Mouse (Mus musculus) olfactory bulb, adult 2 months (tissue): ENCODE data around the gene Cdkl2.

ENCODE experiments used
- CTCF ChIP-seq: fragments of 200-500 bp; IDR thresholded peaks from 2 replicates; pipeline ENCODE4 v1.5.1; 2012; ENCODE audit warnings: low read depth, mild to moderate bottlenecking, low read length, moderate library complexity; ENCODE audit not compliant: insufficient read depth
- POLR2A ChIP-seq: fragments of 200-500 bp; IDR thresholded peaks from 2 replicates; pipeline ENCODE4 v1.6.1; 2012; ENCODE audit warnings: mild to moderate bottlenecking, low read depth, low read length, moderate library complexity; ENCODE audit not compliant: insufficient read depth

- TF ChIP-seq CTCF: no peak
- no peak for TF ChIP-seq POLR2A
Observed at GRCm38 (mm10) chr5:92080400-92080799, 36.7 kb upstream of the Cdkl2 start.
